Mouse (Mus musculus): ENCODE data around the gene Ergic2. TPM values are rescaled to one million over a fixed set of nuclear protein-coding genes. Genes with fewer than 3 reads are reported as not detected.

The Ergic2 gene
- polyA plus RNA-seq, 1 experiment = 208 TPM

- H3K4me1 ChIP-seq (ENCODE audit: control insufficient read depth, insufficient read depth, low read length) = no peaks in the 10 kb centered on the region
- H3K36me3 ChIP-seq (ENCODE audit: control insufficient read depth, insufficient read depth, low read length) = peaks cover 3% of the 10 kb centered on the region; the same call in 1 of the 2 replicates
- no peak overlapping the region for H3K27ac ChIP-seq (ENCODE audit: control insufficient read depth, insufficient read depth, low read depth, low read length)
- no peak for TF ChIP-seq POLR2A (IDR thresholded peaks at IDR 0.05; ENCODE audit: control insufficient read depth, low read depth, low read length)
- TF ChIP-seq CTCF (IDR thresholded peaks at IDR 0.05; ENCODE audit: control insufficient read depth, insufficient read depth, insufficient replicate concordance, low read depth, low read length) = no peak
- H3K4me3 ChIP-seq (ENCODE audit: control insufficient read depth, low read depth, low read length) = no peak overlapping the region
- H3K27me3 ChIP-seq (ENCODE audit: control insufficient read depth, insufficient read depth, low read length) = no peaks in the 10 kb centered on the region
Measured at GRCm38 (mm10) chr6:148239311-148239710, 27.1 kb upstream of the Ergic2 start.

GRCm38 (mm10) chr6:148237453-148237852 is 25.3 kb upstream of the Ergic2 start:
- Histone ChIP-seq H3K36me3 (ENCODE audit: control insufficient read depth, insufficient read depth, low read length) (no peaks in the 10 kb centered on the region), H3K4me1 (ENCODE audit: control insufficient read depth, insufficient read depth, low read length) (no peaks in the 10 kb centered on the region), H3K27me3 (ENCODE audit: control insufficient read depth, insufficient read depth, low read length) (no peaks in the 10 kb centered on the region), H3K27ac (ENCODE audit: control insufficient read depth, insufficient read depth, low read depth, low read length) (peak overlapping the region; percentile 61), H3K4me3 (ENCODE audit: control insufficient read depth, low read depth, low read length) (no peak overlapping the region)
- TF ChIP-seq CTCF (IDR thresholded peaks at IDR 0.05; ENCODE audit: control insufficient read depth, insufficient read depth, insufficient replicate concordance, low read depth, low read length) (no peak), POLR2A (IDR thresholded peaks at IDR 0.05; ENCODE audit: control insufficient read depth, low read depth, low read length) (no peak)

- no peak for TF ChIP-seq POLR2A (IDR thresholded peaks at IDR 0.05; ENCODE audit: control insufficient read depth, low read depth, low read length)
- TF ChIP-seq CTCF (IDR thresholded peaks at IDR 0.05; ENCODE audit: control insufficient read depth, insufficient read depth, insufficient replicate concordance, low read depth, low read length) = no peak
- Histone ChIP-seq H3K4me1 (ENCODE audit: control insufficient read depth, insufficient read depth, low read length) (no peaks in the 10 kb centered on the region), H3K4me3 (ENCODE audit: control insufficient read depth, low read depth, low read length) (no peak overlapping the region), H3K36me3 (ENCODE audit: control insufficient read depth, insufficient read depth, low read length) (no peaks in the 10 kb centered on the region), H3K27ac (ENCODE audit: control insufficient read depth, insufficient read depth, low read depth, low read length) (no peak overlapping the region), H3K27me3 (ENCODE audit: control insufficient read depth, insufficient read depth, low read length) (no peaks in the 10 kb centered on the region)
Measured at GRCm38 (mm10) chr6:148234105-148234828, 22.1 kb upstream of the Ergic2 start.

- TF ChIP-seq CTCF (IDR thresholded peaks at IDR 0.05; ENCODE audit: control insufficient read depth, insufficient read depth, insufficient replicate concordance, low read depth, low read length) (no peak), POLR2A (IDR thresholded peaks at IDR 0.05; ENCODE audit: control insufficient read depth, low read depth, low read length) (no peak)
- no peaks in the 10 kb centered on the region for H3K4me1 ChIP-seq (ENCODE audit: control insufficient read depth, insufficient read depth, low read length)
- no peaks in the 10 kb centered on the region for H3K36me3 ChIP-seq (ENCODE audit: control insufficient read depth, insufficient read depth, low read length)
- no peak overlapping the region for H3K27ac ChIP-seq (ENCODE audit: control insufficient read depth, insufficient read depth, low read depth, low read length)
- H3K4me3 ChIP-seq (ENCODE audit: control insufficient read depth, low read depth, low read length) = no peak overlapping the region
- no peaks in the 10 kb centered on the region for H3K27me3 ChIP-seq (ENCODE audit: control insufficient read depth, insufficient read depth, low read length)
Measured at GRCm38 (mm10) chr6:148227542-148227941, 15.4 kb upstream of the Ergic2 start.

- H3K36me3 ChIP-seq (ENCODE audit: control insufficient read depth, insufficient read depth, low read length) = no peaks in the 10 kb centered on the region
- no peak for TF ChIP-seq POLR2A (IDR thresholded peaks at IDR 0.05; ENCODE audit: control insufficient read depth, low read depth, low read length)
- no peak for TF ChIP-seq CTCF (IDR thresholded peaks at IDR 0.05; ENCODE audit: control insufficient read depth, insufficient read depth, insufficient replicate concordance, low read depth, low read length)
- H3K27me3 ChIP-seq (ENCODE audit: control insufficient read depth, insufficient read depth, low read length) = no peaks in the 10 kb centered on the region
- no peaks in the 10 kb centered on the region for H3K4me1 ChIP-seq (ENCODE audit: control insufficient read depth, insufficient read depth, low read length)
- peak overlapping the region; percentile 21 for H3K4me3 ChIP-seq (ENCODE audit: control insufficient read depth, low read depth, low read length)
- no peak overlapping the region for H3K27ac ChIP-seq (ENCODE audit: control insufficient read depth, insufficient read depth, low read depth, low read length)
Measured at GRCm38 (mm10) chr6:148222686-148223085, 10.5 kb upstream of the Ergic2 start.

- H3K27ac ChIP-seq (ENCODE audit: control insufficient read depth, insufficient read depth, low read depth, low read length) = no peak overlapping the region
- no peaks in the 10 kb centered on the region for H3K27me3 ChIP-seq (ENCODE audit: control insufficient read depth, insufficient read depth, low read length)
- H3K4me1 ChIP-seq (ENCODE audit: control insufficient read depth, insufficient read depth, low read length) = no peaks in the 10 kb centered on the region
- H3K36me3 ChIP-seq (ENCODE audit: control insufficient read depth, insufficient read depth, low read length) = 0 out of 2 replicates have a peak, but pooled peaks cover 1% of the 10 kb centered on the region
- no peak overlapping the region for H3K4me3 ChIP-seq (ENCODE audit: control insufficient read depth, low read depth, low read length)
- no peak for TF ChIP-seq CTCF (IDR thresholded peaks at IDR 0.05; ENCODE audit: control insufficient read depth, insufficient read depth, insufficient replicate concordance, low read depth, low read length)
- no peak for TF ChIP-seq POLR2A (IDR thresholded peaks at IDR 0.05; ENCODE audit: control insufficient read depth, low read depth, low read length)
Measured at GRCm38 (mm10) chr6:148218235-148219076, 6.3 kb upstream of the Ergic2 start.

GRCm38 (mm10) chr6:148216752-148217151 is 4.6 kb upstream of the Ergic2 start:
- H3K27me3 ChIP-seq (ENCODE audit: control insufficient read depth, insufficient read depth, low read length) = no peaks in the 10 kb centered on the region
- H3K27ac ChIP-seq (ENCODE audit: control insufficient read depth, insufficient read depth, low read depth, low read length) = no peak overlapping the region
- TF ChIP-seq CTCF (IDR thresholded peaks at IDR 0.05; ENCODE audit: control insufficient read depth, insufficient read depth, insufficient replicate concordance, low read depth, low read length) = no peak
- TF ChIP-seq POLR2A (IDR thresholded peaks at IDR 0.05; ENCODE audit: control insufficient read depth, low read depth, low read length) = no peak
- no peaks in the 10 kb centered on the region for H3K4me1 ChIP-seq (ENCODE audit: control insufficient read depth, insufficient read depth, low read length)
- H3K36me3 ChIP-seq (ENCODE audit: control insufficient read depth, insufficient read depth, low read length) = 0 out of 2 replicates have a peak, but pooled peaks cover 1% of the 10 kb centered on the region
- H3K4me3 ChIP-seq (ENCODE audit: control insufficient read depth, low read depth, low read length) = no peak overlapping the region

Data from testis, adult 2 months (tissue).